Mouse (Mus musculus) C2C12 (cell line): Measurements from ENCODE around the gene Smap2. TPM values are rescaled to one million over a fixed set of nuclear protein-coding genes. Genes with fewer than 3 reads are reported as not detected.

Experiments
- H3K27me3 ChIP-seq: one replicate; pipeline ENCODE4 v1.6.1; 2011; ENCODE audit not compliant: control insufficient read depth, insufficient read depth, insufficient read length
- H3K36me3 ChIP-seq: one replicate; pipeline ENCODE4 v1.6.1; 2011; ENCODE audit not compliant: control insufficient read depth, insufficient read depth
- H3K4me3 ChIP-seq: one replicate; pipeline ENCODE4 v1.5.1; 2011; ENCODE audit warnings: mild to moderate bottlenecking, control low read depth; ENCODE audit not compliant: poor library complexity, insufficient read depth, severe bottlenecking
- H3K79me2 ChIP-seq: one replicate; pipeline ENCODE4 v1.6.1; 2011; ENCODE audit not compliant: control insufficient read depth, insufficient read depth
- H3K79me3 ChIP-seq: one replicate; pipeline ENCODE4 v1.6.1; 2011; ENCODE audit warnings: low read depth, control low read depth
- H3ac ChIP-seq: one replicate; pipeline ENCODE3; 2011; ENCODE audit warnings: low read depth; ENCODE audit not compliant: control insufficient read depth, insufficient read length
- CEBPB ChIP-seq: IDR thresholded peaks from one replicate; pipeline ENCODE4 v1.6.1; 2011; ENCODE audit warnings: low read depth, mild to moderate bottlenecking, control low read depth, moderate library complexity
- CTCF ChIP-seq: IDR thresholded peaks from one replicate; pipeline ENCODE4 v1.5.1; 2011; ENCODE audit not compliant: control insufficient read depth, insufficient read depth, insufficient read length
- FOSL1 ChIP-seq: IDR thresholded peaks from one replicate; pipeline ENCODE4 v1.8.0; 2011; ENCODE audit warnings: mild to moderate bottlenecking, low read length; ENCODE audit not compliant: poor library complexity, insufficient read depth, severe bottlenecking
- MAX ChIP-seq: IDR thresholded peaks from one replicate; pipeline ENCODE4 v1.6.1; 2011; ENCODE audit warnings: mild to moderate bottlenecking, control low read depth
- MYOD1 ChIP-seq: IDR thresholded peaks from one replicate; pipeline ENCODE4 v1.6.1; 2011; ENCODE audit warnings: low read depth; ENCODE audit not compliant: control insufficient read depth, insufficient read length
- MYOG ChIP-seq: IDR thresholded peaks from one replicate; pipeline ENCODE4 v1.6.1; 2011; ENCODE audit not compliant: control insufficient read depth, insufficient read length; ENCODE audit errors: extremely low read depth
- USF1 ChIP-seq: IDR thresholded peaks from one replicate; pipeline ENCODE4 v1.6.1; 2011; ENCODE audit warnings: low read depth, mild to moderate bottlenecking, control low read depth, moderate library complexity
- polyA plus RNA-seq: library from polyadenylated mRNA; unstranded; fragments of >200 nt; fragmentation: generic; extraction: Trizol; gene quantifications from one replicate; pipeline ENCODE4 v1.2.1, GENCODE M21; 2012; ENCODE audit warnings: missing spikeins

Gene Smap2
- polyA plus RNA-seq, 1 experiment: 34.3 TPM

- Histone ChIP-seq H3K79me3 (no peaks in the 10 kb centered on the region), H3K27me3 (no peaks in the 10 kb centered on the region), H3ac (no peak overlapping the region), H3K4me3 (no peak overlapping the region), H3K36me3 (no peaks in the 10 kb centered on the region), H3K79me2 (no peaks in the 10 kb centered on the region)
- TF ChIP-seq MYOG (no peak), FOSL1 (no peak), CTCF (no peak), MAX (no peak), MYOD1 (no peak), CEBPB (no peak), USF1 (no peak)
Observed at GRCm38 (mm10) chr4:120948938-120949337, 68.1 kb downstream of the Smap2 start.

- peaks cover 8% of the 10 kb centered on the region for H3K36me3 ChIP-seq
- H3K79me2 ChIP-seq: no peaks in the 10 kb centered on the region
- H3K27me3 ChIP-seq: no peaks in the 10 kb centered on the region
- no peak overlapping the region for H3ac ChIP-seq
- no peaks in the 10 kb centered on the region for H3K79me3 ChIP-seq
- TF ChIP-seq MAX: no peak
- TF ChIP-seq CEBPB: no peak
- no peak for TF ChIP-seq CTCF
- TF ChIP-seq MYOG: no peak
- no peak overlapping the region for H3K4me3 ChIP-seq
Observed at GRCm38 (mm10) chr4:120935006-120935405, 82.0 kb downstream of the Smap2 start.

GRCm38 (mm10) chr4:120930736-120931135 is 86.3 kb downstream of the Smap2 start:
- Histone ChIP-seq H3K79me2 (no peaks in the 10 kb centered on the region), H3ac (no peak overlapping the region), H3K36me3 (peaks cover 8% of the 10 kb centered on the region), H3K79me3 (no peaks in the 10 kb centered on the region), H3K4me3 (no peak overlapping the region), H3K27me3 (no peaks in the 10 kb centered on the region)
- TF ChIP-seq MYOG: no peak
- no peak for TF ChIP-seq FOSL1
- TF ChIP-seq MAX: no peak
- no peak for TF ChIP-seq CEBPB
- TF ChIP-seq USF1: no peak
- no peak for TF ChIP-seq CTCF
- TF ChIP-seq MYOD1: no peak

GRCm38 (mm10) chr4:120928686-120929085 is 88.4 kb downstream of the Smap2 start:
- TF ChIP-seq USF1 (no peak), CTCF (no peak), FOSL1 (no peak), CEBPB (no peak), MAX (no peak), MYOD1 (no peak), MYOG (no peak)
- peaks cover 3% of the 10 kb centered on the region for H3K79me3 ChIP-seq
- no peak overlapping the region for H3ac ChIP-seq
- H3K4me3 ChIP-seq: no peak overlapping the region
- peaks cover 9% of the 10 kb centered on the region for H3K79me2 ChIP-seq
- H3K27me3 ChIP-seq: no peaks in the 10 kb centered on the region
- H3K36me3 ChIP-seq: peaks cover 8% of the 10 kb centered on the region

GRCm38 (mm10) chr4:120925386-120925785 is 91.7 kb downstream of the Smap2 start:
- Histone ChIP-seq H3K27me3 (no peaks in the 10 kb centered on the region), H3K4me3 (peak overlapping the region; percentile 49), H3ac (no peak overlapping the region), H3K79me2 (peaks cover 20% of the 10 kb centered on the region), H3K36me3 (peaks cover 19% of the 10 kb centered on the region), H3K79me3 (peaks cover 4% of the 10 kb centered on the region)
- TF ChIP-seq MAX (no peak), USF1 (peak; percentile 88)

- peaks cover 16% of the 10 kb centered on the region for H3K36me3 ChIP-seq
- H3K4me3 ChIP-seq: peak within 1 kb of the TSS; percentile 49
- TF ChIP-seq CEBPB (no peak), MAX (no peak), MYOD1 (peak; percentile 73)
- peaks cover 20% of the 10 kb centered on the region for H3K79me2 ChIP-seq
- no peaks in the 10 kb centered on the region for H3K27me3 ChIP-seq
- H3K79me3 ChIP-seq: peaks cover 4% of the 10 kb centered on the region
- H3ac ChIP-seq: peak within 1 kb of the TSS; percentile 95
Observed at GRCm38 (mm10) chr4:120924554-120925299, 92.3 kb downstream of the Smap2 start, which contains the start of gene Exo5. Gene Exo5 (minus strand): TSS chr4:120925017.
